Mouse (Mus musculus) T-helper 17 cell (primary cell): ENCODE measurements at regions not wholly inside any gene's neighbourhood (a gene's known extent, or its start where the extent isn't known, plus 50 kb on each side); places are given as distances from the start of the nearest gene placed in this dataset.

Source experiments
- in situ Hi-C, 2 experiments: fragments of 300-600 bp; cut with MboI, MseI; formaldehyde crosslinking; loops; 1 replicate in 1 of 2; 2 replicates in 1 of 2; pipeline ENCODE4 v1.15.1; 2025; ENCODE audit warnings: high pct_unique_total_duplicates in 2 of 2

GRCm38 (mm10) chr16:24341736-24342135 lies 51.6 kb upstream of the Lpp start:
- in situ Hi-C loops = no loop called here

- in situ Hi-C loops = no loop called here
Measured at GRCm38 (mm10) chr16:24340646-24341045, 52.7 kb upstream of the Lpp start.

DNA sequence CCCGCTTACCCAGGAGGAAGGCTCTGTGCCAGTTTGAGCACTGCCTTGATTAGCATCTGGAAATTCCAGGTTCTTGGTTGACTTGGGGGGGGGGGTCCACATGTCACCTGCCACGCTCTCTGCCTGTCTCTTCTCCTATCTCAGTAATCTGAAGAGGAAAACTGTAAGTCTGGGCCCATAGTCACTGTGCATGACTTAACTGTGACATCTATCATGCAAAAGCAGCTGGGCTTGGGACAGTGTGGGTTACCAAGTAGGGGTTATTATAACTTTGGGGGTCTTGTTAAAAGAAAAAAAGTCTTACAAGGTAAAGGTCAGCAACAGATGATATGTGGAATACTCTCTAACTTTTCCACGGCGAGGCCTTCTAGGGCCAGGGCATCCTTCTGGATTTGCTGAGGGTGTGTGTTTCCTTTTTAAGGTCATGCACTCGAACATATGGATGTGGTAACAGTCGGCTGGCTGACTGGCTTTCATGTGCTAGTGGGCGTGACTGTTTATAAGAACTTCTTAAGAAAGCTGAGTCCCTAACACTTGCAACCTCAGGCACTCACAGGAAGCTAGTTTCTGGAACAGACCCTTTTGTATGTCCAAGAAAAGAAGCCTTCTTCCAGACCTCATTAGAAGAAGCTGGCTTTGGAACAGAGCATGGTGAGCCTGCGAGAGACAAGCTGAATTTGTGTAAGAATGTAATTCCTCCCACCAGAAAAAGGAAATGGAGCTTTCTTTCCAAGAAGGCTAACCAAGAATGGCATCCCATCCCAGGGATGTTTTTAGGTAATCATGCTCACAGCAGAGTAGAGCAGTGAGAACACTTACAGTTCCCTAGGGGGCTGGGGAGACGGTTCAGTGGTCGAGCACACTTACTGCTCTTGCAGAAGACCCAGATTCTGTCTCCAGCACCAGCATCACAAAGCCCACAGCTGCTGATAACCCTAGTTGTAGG lies 53.7 kb upstream of the Lpp start:
- in situ Hi-C loops = no loop called here

DNA sequence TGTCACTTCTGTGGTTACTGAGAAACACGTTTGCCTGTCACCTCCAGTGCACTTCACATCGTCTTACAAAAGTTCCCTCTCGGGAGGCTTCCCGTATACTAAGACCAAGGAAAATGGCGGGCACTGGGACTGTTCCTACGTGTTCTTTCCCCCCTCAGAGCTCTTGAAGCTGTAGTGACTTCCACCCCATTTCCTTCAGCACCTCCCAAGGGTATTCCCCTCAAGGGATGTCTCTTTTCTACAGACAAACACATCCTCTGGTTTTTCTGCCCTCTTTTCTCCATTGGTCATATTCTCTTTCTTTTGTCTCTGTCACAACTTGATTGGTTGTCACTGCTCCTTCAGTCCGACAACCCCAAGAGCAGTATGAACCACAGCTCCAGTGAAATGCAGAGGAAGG lies 54.9 kb upstream of the Lpp start:
- in situ Hi-C loops = no loop called here

GRCm38 (mm10) chr16:24334389-24334788 lies 58.9 kb upstream of the Lpp start:
- in situ Hi-C loops = no loop called here

DNA sequence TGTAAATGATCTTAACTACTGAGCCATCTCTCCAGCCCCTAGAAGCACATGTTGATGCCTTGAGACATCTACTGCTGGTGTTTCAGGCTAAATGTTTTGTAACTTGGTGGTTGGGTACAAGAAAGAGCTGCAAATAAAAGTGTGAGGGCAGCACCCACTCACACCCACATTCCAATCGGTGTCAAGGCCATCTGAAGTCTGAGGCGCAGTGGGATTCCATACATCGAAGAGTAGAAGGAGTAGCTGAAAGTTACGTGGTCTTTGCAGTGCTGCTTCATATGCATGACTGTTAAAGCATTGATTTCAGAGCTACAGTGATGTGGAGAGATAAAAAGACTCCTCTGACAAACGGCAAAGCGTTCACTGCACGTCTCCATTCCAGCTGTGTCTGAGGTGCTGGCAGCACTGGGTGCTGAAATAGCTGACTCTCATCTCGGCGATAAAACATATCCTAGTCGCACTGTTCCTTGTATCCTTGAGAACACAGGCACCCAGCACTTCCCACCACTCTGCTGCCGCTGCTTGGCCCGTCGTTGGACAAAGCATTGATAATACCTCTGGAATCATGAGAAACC lies 61.8 kb upstream of the Lpp start:
- in situ Hi-C loops = no loop called here

- in situ Hi-C loops = no loop called here
Measured at GRCm38 (mm10) chr16:24326571-24326970, 66.7 kb upstream of the Lpp start.

- in situ Hi-C loops = no loop called here
Measured at GRCm38 (mm10) chr16:24326046-24326445, 67.3 kb upstream of the Lpp start.

- in situ Hi-C loops = no loop called here
Measured at GRCm38 (mm10) chr16:24324917-24325316, 68.4 kb upstream of the Lpp start.

- in situ Hi-C loops = no loop called here
Measured at GRCm38 (mm10) chr16:24318723-24319437, 74.4 kb upstream of the Lpp start.

DNA sequence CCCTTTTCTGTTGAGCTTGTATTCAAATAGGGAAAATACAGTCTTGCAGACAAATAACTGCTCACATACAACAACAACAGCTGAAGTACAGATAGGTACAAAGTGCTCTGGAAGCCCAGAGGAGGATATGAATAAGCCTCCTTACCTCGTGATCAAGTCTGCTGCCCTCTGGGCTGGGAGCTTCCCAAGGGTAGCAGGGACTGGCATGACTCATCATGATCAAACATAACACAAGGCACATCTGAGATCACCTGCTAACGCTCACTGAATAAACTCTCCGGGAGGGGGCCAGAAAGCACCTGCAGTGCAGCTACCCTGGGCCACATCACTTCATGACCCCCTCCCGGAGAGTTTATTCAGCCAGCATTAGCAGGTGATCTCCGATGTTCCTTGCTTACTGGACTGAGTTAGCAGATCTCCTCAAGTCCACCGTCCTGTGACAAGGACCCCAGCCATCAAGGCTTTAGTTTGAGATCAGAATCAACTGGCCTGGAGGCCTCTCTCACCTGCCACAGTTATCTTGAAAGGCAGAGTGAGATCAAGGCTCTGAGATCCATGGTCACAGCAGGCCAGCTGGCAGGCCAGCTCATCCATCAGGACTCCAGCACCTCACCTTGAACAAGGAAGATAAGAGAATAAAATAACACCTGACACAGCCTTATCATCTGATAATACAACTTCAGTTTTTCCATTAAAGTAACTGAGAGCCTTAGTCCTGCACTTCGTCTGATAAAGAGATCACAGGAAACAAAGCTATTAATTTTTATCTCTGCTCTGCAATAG lies 79.6 kb upstream of the Lpp start:
- in situ Hi-C loops = no loop called here

GRCm38 (mm10) chr16:24305391-24305790 lies 87.9 kb upstream of the Lpp start:
- in situ Hi-C loops = no loop called here

- in situ Hi-C loops = loop anchor here in 1 of 2 experiments (25.0 kb wide), 1 partner anchor 1609 kb away; no protein-coding TSS in a partner anchor
Measured at GRCm38 (mm10) chr16:24296790-24297189, 96.5 kb upstream of the Lpp start.

DNA sequence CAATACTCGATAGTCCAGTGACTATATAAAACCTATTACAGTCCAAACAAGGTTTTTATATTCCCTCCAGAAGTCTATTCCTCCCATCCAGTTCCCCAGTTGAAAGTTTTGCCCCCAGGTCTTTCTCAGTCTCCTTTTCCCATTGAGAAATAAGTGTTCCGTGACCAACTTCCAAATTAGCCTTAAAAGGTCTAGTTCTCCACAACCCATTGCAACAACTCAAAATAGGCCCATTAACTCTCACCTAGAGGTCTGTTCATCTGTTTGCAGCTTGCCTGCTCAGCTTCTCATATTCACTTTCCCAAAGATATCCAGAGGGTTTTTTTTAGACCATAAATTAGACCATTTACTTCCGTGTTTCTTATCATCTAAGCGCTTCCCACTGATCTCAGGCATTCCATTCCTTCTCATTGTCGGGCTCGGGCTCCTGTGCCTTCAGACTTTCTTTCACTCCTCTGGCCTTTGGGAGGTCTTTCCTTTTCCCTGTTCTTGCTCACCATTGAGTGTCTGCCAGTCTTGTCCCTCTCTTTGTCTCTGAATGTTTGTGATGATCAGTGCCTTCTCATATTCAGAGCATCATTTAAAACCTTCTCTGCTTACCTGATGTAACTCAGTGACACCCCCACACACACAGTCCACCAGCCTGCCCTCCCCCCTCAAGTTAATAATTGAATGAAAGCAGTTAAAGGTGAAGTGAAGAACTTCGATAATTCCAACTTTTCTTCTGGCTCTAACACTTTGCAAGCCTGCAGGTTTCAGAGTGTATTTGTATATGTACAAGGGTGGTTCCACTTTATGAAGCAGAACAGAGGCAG lies 97.5 kb upstream of the Lpp start:
- in situ Hi-C loops = loop anchor here in 1 of 2 experiments (25.0 kb wide), 1 partner anchor 1609 kb away; no protein-coding TSS in a partner anchor

- in situ Hi-C loops = loop anchor here in 1 of 2 experiments (25.0 kb wide), 1 partner anchor 1597 kb away; no protein-coding TSS in a partner anchor
Measured at GRCm38 (mm10) chr16:24284215-24284614, 109.1 kb upstream of the Lpp start.

GRCm38 (mm10) chr16:24282194-24282683 lies 111.1 kb upstream of the Lpp start:
- in situ Hi-C loops = loop anchor here in 1 of 2 experiments (25.0 kb wide), 1 partner anchor 1595 kb away; no protein-coding TSS in a partner anchor

DNA sequence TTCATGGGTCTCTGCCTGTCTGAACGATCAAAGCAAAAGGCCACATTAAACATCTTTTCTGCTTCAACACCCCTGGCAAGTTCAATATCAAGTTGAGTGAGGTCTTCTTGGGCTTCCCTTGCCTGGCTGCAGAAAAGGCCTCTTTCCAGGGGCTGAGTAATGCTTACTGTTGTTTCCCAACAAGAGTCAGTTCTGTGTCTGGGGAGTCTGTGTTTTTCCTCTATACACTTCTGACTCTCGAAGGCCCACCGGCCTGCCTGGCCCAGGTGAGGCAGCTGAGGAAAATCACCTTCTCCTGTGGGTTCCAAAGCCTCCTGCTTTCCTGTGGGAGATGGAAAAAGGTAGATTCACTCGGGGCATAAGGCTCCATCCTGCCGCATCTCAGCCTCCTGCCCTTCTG lies 111.7 kb upstream of the Lpp start:
- in situ Hi-C loops = loop anchor here in 1 of 2 experiments (25.0 kb wide), 1 partner anchor 1594 kb away; no protein-coding TSS in a partner anchor

- in situ Hi-C loops = loop anchor here in 1 of 2 experiments (25.0 kb wide), 1 partner anchor 1591 kb away; no protein-coding TSS in a partner anchor
Measured at GRCm38 (mm10) chr16:24277857-24278256, 115.5 kb upstream of the Lpp start.

DNA sequence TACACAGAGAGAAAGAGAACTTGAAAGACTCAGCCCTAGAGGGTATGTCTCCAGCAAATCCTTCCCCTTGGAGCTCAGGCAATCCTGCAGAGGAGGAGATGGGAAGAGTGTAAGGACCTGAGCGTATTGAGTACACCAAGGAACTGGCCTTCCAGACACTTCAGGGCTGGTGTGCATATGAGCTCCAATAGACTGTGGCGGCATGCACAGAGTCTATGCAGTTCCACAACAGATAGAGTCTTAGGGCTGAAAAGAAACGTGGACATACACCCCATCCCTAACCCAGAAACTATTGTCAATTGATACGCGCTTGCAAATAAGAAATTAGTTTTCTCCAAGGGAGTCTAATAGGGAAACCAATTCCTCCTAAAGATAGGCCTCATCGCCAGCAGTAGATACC lies 130.6 kb upstream of the Lpp start:
- in situ Hi-C loops = no loop called here

DNA sequence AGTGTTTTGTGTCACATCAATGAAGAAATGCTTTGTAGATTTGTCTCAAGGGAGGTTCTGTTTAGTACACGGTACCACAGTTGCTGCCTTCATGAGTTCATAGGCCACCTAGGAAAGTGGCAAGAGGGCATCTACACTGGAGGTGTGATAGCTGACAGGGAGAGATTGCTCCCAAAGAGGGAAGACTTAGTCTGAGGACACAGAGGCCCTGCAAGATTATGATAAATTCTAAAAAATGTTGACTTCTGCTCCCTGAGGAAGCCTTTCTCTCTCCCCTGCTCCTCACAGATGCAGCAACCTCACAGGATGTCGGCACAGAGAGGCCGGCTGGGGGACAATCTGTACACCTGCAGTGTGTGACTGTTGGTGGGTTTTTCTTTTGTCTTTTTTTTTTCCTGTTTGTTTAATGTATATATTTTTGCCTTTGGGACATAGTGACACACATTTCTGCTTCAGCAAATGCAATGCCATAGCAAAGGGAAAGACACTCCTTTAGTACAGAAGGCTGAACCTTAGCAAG lies 133.5 kb upstream of the Lpp start:
- in situ Hi-C loops = no loop called here
